Mouse (Mus musculus): Measurements from ENCODE around the gene Entr1.
"Not testable (repeated sequence)": the region's sequence is repeated elsewhere in the genome, so short reads cannot be mapped to it uniquely, and the experiment has no call there.

The Entr1 gene

GRCm38 (mm10) chr2:26387713-26388112 is 1.4 kb downstream of the Entr1 start:
- no peak for DNase-seq (ENCODE audit: low spot score)

DNA sequence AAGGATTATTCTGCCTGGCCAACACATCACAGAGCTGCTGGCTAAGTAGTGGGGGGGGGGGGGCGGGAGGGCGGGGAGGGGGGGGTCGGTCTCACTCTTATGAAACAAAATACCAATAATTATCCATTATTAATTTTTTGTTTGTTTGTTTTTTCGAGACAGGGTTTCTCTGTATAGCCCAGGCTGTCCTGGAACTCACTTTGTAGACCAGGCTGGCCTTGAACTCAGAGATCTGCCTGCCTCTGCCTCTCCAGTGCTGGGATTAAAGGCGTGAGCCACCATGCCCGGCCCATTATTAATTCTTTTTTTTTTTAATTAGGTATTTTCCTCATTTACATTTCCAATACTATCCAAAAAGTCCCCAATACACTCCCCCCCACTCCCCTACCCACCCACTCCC is 8.2 kb downstream of the Entr1 start:
- not testable (repeated sequence) for DNase-seq (ENCODE audit: low spot score)

DNA sequence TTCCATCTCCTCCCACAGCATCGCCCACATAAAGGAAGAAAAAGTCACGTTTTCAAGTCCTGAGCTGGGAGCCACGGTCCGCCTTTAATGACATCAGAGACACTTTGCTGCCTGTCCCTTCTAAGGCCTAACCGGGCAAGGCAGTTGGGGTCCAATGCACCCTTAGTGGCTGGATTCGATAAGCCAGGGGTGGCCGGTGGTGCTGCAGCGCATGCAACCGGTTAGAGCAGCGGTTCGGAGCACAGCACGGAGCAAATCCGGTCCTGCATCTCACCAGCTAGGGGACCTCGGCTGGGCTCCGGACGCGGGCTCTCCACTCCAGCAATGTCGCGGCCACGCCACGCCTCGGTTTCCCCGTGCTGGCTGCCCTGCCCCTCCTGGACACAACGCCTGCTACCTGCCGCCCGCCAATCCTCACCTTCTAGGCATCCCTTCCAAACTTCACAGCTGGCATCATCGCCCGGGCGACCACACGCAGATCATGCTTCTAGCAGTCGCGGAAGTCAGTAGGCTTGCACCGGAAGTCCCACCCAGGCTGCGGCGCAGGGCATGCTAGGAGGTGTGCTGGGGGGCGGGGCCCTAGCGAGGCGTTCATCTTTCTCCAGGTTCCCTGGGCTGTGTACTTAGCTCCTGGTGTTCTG is 8.9 kb downstream of the Entr1 start, which contains the start of gene Snapc4:
Gene Snapc4 (minus strand): TSS at position 523 of the 641 bp plus-strand sequence.
- DNase-seq (ENCODE audit: low spot score) = peak; percentile 90

GRCm38 (mm10) chr2:26372396-26372795 is 16.7 kb downstream of the Entr1 start:
- DNase-seq (ENCODE audit: low spot score) = no peak

DNA sequence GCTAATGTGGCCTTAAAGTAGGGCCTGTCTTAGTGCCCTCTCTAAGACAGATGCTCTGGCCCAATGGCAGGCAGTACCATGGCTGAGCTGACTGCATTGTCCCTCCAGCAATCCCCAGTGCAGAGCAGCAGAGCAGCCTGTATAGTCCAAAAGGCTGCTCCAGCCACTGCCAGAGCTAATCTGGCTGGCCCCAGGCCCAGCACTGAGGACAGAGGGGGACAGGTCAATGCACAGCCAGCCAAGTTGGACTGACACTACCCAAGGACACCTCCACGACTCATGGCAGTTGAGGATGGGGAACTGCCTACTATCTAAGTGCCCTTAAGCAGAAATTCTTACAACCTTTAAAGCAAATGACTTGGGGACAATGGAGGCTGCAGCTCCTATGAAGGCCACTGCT is 20.5 kb downstream of the Entr1 start:
- no peak for DNase-seq (ENCODE audit: low spot score)

DNA sequence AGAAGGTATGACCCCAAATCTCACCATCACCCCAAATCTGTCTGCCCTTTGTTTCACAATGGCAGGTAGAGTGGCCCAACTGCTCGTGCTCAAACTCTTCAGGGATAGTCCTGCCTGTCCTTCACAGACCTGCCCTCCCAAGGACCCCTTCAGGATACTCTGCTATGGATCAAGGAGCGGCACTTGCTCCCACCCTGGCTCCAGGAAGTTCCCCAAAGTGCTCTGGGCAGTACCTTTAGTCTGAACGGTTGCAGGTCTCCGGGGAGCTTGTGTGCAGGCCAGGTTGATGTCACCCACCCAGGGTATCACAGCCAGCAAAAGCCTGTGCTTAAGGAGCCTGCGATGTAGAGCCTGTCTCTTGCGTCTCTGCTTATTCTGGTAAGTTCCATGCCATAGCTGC is 21.2 kb downstream of the Entr1 start:
- no peak for DNase-seq (ENCODE audit: low spot score)

DNA sequence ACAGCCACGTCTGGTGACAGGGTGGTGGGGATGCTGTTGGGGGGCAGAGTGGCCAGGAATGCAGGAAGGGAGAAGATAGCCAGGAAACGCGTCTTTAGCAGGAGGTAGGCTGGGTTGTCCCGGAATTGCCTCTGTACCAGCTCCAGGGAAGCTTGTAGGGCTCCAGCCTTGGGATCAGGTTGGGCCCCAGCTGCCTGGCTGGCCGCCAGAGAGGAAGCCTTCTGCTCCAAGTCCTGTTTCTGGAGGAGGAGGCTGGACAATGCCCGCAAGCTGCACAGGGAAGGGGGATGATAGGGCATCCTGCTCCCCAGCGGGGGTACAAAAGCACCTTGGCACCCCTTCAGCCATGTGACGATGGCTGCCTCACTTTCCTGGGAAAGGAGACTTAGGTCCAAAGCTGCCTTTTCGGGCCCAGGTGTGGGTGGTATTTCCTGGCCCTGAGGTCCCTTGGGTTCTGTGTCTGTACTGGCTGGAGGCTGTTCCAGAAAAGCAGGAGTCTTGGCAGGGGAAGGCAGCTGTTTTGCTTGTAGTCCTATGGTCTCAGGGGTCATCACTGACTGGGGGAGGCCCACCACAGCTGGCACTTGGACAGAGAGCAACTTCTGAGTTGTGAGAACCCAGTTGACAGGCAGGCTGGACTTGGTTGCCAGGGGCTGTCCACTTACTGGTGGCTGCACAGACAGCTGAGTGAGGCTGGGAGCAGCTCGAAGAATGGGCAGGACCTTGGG is 24.2 kb downstream of the Entr1 start:
- DNase-seq (ENCODE audit: low spot score) = no peak

GRCm38 (mm10) chr2:26363481-26363880 is 25.6 kb downstream of the Entr1 start:
- DNase-seq (ENCODE audit: low spot score) = no peak

- DNase-seq (ENCODE audit: low spot score) = no peak
Measured at GRCm38 (mm10) chr2:26362991-26363390, 26.1 kb downstream of the Entr1 start.

GRCm38 (mm10) chr2:26360772-26361171 is 28.3 kb downstream of the Entr1 start, which contains the start of gene Card9:
Gene Card9 (minus strand): TSS chr2:26360918.
- no peak for DNase-seq (ENCODE audit: low spot score)

DNA sequence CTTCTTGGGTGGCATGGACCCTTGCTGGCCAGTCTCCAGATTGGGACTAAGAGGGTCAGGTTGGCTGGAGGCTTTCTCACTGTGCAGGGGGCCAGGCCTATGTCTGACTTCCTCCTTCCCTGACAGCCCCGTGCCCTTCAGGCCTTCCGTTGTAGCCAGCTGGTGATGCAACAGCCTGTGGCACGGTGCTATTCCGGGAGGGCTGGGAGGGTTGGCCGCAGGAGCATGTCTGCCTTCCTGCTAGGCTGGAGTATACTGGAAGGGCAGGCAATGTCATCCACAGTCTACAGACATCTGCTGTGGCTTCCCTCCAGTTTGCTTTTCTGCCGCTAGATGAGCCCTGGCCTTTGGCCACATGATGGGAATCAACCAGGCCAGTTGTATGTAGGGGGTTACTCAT is 29.1 kb downstream of the Entr1 start:
- DNase-seq (ENCODE audit: low spot score) = no peak

- no peak for DNase-seq (ENCODE audit: low spot score)
Measured at GRCm38 (mm10) chr2:26358667-26359320, 30.3 kb downstream of the Entr1 start.

DNA sequence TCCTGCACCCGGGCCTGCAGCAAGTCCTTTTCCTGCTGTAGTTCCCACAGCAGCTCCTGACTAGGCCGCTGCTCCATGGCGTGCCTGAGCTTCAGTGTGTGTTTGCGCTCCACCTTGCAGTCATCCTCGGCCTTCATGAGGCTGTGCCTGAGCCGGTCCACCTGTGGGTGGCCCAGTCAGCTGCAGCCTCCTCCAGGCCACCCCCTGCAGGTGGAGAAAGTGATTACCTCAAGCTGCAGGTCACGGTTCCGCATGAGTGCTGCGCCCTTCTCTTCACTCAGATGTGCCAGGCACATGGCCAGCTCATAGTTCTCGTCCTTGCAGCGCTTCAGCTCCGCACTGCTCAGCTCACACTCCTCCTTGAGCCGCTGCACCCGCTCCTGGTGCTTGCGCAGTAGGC is 31.6 kb downstream of the Entr1 start:
- DNase-seq (ENCODE audit: low spot score) = no peak

DNA sequence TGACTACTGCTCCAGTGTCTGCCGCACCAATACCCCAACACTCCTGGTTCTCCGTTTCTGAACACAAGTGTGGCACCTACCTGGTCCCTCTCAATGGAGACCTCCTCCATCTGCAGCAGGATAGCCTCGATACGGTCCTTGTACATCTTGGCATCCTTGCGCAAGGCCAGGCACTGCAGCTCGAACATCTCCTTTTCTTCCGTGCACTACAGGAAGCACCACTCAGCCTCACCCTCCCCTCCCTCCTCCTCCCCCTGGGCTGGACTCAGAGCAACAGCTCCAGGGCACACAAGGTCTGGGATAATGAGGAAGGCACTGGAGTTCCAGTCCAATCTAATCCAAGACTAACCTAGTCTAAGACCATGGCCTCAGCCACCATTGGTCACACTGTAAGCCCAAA is 32.4 kb downstream of the Entr1 start:
- DNase-seq (ENCODE audit: low spot score) = no peak

DNA sequence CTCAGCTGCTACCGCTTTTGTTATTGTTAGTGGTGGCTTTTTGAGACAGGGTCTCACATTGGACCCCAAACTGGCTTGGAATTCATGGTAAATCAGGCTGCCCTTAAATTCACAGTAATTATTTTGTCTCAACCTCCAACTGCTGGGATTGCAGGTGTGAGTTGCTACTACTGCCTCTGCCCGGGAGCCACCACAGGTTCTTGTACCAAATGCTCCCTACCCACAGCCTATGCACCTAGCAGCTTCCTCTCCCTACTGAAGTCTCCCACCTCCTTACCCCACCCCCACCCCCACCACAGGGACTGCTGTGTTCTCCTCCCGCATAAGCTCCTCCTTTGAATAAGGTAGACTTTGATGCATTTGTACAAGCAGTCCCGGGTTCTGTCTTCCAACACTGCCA is 32.9 kb downstream of the Entr1 start:
- DNase-seq (ENCODE audit: low spot score) = no peak

DNA sequence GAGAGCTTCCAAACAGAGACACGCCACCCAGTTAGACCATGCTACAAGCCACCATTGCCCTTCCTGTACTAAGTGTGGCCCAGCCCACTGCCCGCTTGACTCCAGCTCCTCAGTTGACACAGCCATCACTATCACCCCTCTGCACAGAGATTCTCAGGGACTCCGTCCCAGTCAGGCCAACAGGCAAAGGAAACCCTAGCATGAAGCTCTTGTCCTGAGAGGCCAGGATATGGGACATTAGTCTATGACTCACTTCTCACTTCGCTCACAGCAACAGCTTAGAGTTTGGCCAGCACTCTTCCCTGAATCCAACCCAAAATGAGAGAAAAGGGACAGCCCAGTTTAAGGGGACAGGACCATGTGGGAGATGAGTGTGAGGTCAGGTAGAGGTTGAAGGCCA is 34.7 kb downstream of the Entr1 start:
- DNase-seq (ENCODE audit: low spot score) = no peak

GRCm38 (mm10) chr2:26353066-26353980 is 35.8 kb downstream of the Entr1 start:
- DNase-seq (ENCODE audit: low spot score) = no peak

DNA sequence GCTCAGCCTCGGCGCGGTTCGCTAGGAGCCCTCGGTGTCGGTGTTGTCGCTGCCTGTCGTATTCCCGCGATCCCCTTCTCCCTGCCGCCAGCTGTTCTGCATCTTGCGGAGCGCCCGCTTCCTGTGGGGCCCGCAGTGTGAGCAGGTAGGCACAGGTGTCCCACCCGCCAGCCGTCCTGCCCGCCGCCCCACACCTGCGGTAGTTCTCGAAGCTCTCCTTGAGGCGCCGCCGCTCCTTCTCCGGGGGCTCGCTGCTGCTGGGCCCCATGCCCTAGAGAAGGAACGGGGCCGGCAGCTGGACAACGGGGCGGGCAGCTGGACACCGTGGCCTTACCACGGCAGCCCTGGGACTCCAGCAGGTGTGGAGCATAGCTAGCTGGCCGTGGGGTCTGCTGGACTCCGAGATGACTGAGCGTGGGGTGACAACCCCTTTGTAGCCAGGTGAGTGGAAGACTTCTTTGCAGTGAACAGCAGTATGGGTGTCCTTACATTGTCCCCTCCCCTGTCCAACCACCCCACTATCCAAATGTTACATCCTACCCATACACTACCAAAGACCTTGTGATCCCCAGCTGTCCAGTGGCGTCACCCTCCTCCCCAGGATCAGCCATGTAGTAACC is 36.7 kb downstream of the Entr1 start:
- no peak for DNase-seq (ENCODE audit: low spot score)

GRCm38 (mm10) chr2:26351358-26352290 is 37.5 kb downstream of the Entr1 start, which contains the start of gene Dnlz:
Gene Dnlz (minus strand): TSS chr2:26352110.
- DNase-seq (ENCODE audit: low spot score) = peak; percentile 92

DNA sequence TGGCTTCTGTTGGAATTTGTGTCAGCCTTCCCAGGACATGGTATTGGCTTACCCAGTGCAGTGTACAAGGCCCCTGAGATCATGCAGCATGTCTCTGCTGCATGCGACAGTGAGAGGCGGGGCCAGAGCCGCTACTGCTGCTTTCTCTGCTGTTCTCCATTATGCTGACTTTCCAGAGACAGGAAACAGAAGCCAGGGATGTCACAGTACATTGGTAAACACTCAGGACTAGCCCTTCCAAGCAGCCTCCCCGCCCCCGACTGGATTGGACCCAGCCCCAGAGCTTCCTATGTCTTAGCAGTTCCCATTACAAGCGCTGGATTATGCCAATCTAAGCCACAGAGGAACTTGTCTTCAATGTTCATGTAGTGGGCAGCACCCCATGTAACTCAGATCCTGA is 40.9 kb downstream of the Entr1 start:
- DNase-seq (ENCODE audit: low spot score) = no peak

Data from T-cell, adult 2 months (primary cell).